Mouse (Mus musculus) olfactory bulb, adult 2 months (tissue): ENCODE data around the gene Kif1bp.

Experiments
- CTCF ChIP-seq: fragments of 200-500 bp; IDR thresholded peaks from 2 replicates; pipeline ENCODE4 v1.5.1; 2012; ENCODE audit warnings: low read depth, mild to moderate bottlenecking, low read length, moderate library complexity; ENCODE audit not compliant: insufficient read depth
- POLR2A ChIP-seq: fragments of 200-500 bp; IDR thresholded peaks from 2 replicates; pipeline ENCODE4 v1.6.1; 2012; ENCODE audit warnings: mild to moderate bottlenecking, low read depth, low read length, moderate library complexity; ENCODE audit not compliant: insufficient read depth

GRCm38 (mm10) chr10:62549523-62550166 is 28.6 kb downstream of the Kif1bp start:
- 0 out of 2 replicates have a peak, but pooled peaks have one; percentile 7 for TF ChIP-seq CTCF
- TF ChIP-seq POLR2A = no peak
